Mouse (Mus musculus) thymus, adult 2 months (tissue): ENCODE data around the gene Pxylp1. TPM values are rescaled to one million over a fixed set of nuclear protein-coding genes. Genes with fewer than 3 reads are reported as not detected.

Experiments
- DNase-seq: peaks from one replicate; pipeline ENCODE4 v3.0.0; 2021
- H3K27ac ChIP-seq: fragments of 200-500 bp; 2 replicates; pipeline ENCODE4 v1.5.1; 2012; ENCODE audit warnings: low read length, control low read depth; ENCODE audit not compliant: control insufficient read depth, insufficient read depth
- H3K27me3 ChIP-seq: fragments of 200-500 bp; 2 replicates; pipeline ENCODE4 v1.6.1; 2012; ENCODE audit warnings: mild to moderate bottlenecking, low read length, moderate library complexity, mixed read lengths; ENCODE audit not compliant: control insufficient read depth, insufficient read depth
- H3K36me3 ChIP-seq: fragments of 200-500 bp; 2 replicates; pipeline ENCODE4 v1.6.1; 2012; ENCODE audit warnings: mild to moderate bottlenecking, low read length, moderate library complexity; ENCODE audit not compliant: control insufficient read depth, insufficient read depth
- H3K4me1 ChIP-seq: fragments of 200-500 bp; replicated peaks from 2 replicates; pipeline ENCODE4 v1.6.1; 2012; ENCODE audit warnings: low read length; ENCODE audit not compliant: control insufficient read depth, insufficient read depth
- H3K4me3 ChIP-seq: fragments of 200-500 bp; 2 replicates; pipeline ENCODE4 v1.5.1; 2012; ENCODE audit warnings: mild to moderate bottlenecking, low read length, control low read depth, moderate library complexity; ENCODE audit not compliant: control insufficient read depth, insufficient read depth
- CTCF ChIP-seq: fragments of 200-500 bp; IDR thresholded peaks from 2 replicates; pipeline ENCODE4 v1.5.1; 2012; ENCODE audit warnings: mild to moderate bottlenecking, control low read depth, low read length, moderate library complexity, borderline replicate concordance; ENCODE audit not compliant: control insufficient read depth, poor library complexity, insufficient read depth; ENCODE audit errors: extremely low read depth
- POLR2A ChIP-seq: fragments of 200-500 bp; IDR thresholded peaks from 2 replicates; pipeline ENCODE4 v1.6.1; 2012; ENCODE audit warnings: mild to moderate bottlenecking, low read length, control low read depth, moderate library complexity; ENCODE audit not compliant: control insufficient read depth, poor library complexity, insufficient read depth; ENCODE audit errors: extremely low read depth
- WGBS: fragments of 180-500 bp; shearing (Covaris S2); methylation state at CpG from one replicate; pipeline ENCODE4 v1.1.7; 2018; 5-methylcytosine and 5-hydroxymethylcytosine counted together
- polyA plus RNA-seq: library from polyadenylated mRNA; depleted of rRNA; stranded (reverse); fragments of >200 nt; gene quantifications from 2 replicates; pipeline ENCODE4 v1.2.3, GENCODE M21; 2012

Pxylp1 gene
- polyA plus RNA-seq, 1 experiment: 4.4 TPM

GRCm38 (mm10) chr9:96909503-96909902 lies 17.0 kb upstream of the Pxylp1 start:
- WGBS: 93% methylated on average over 1 of the region's 1 CpGs

GRCm38 (mm10) chr9:96908737-96909136 lies 16.3 kb upstream of the Pxylp1 start:
- no peak for DNase-seq
- no peaks in the 10 kb centered on the region for H3K36me3 ChIP-seq
- no peak overlapping the region for H3K4me3 ChIP-seq
- H3K27ac ChIP-seq: no peak overlapping the region
- no peak for TF ChIP-seq POLR2A
- no peak for TF ChIP-seq CTCF
- WGBS: 81% methylated on average over 2 of the region's 2 CpGs
- no peaks in the 10 kb centered on the region for H3K4me1 ChIP-seq
- no peaks in the 10 kb centered on the region for H3K27me3 ChIP-seq

More at GRCm38 (mm10) chr9:96909503-96909902, 17.0 kb upstream of the Pxylp1 start:
- Histone ChIP-seq H3K27ac (no peak overlapping the region), H3K4me3 (no peak overlapping the region), H3K36me3 (no peaks in the 10 kb centered on the region), H3K27me3 (no peaks in the 10 kb centered on the region), H3K4me1 (no peaks in the 10 kb centered on the region)
- TF ChIP-seq CTCF (no peak), POLR2A (no peak)
- no peak for DNase-seq

- Histone ChIP-seq H3K4me3 (no peak overlapping the region), H3K27me3 (no peaks in the 10 kb centered on the region), H3K4me1 (no peaks in the 10 kb centered on the region), H3K36me3 (no peaks in the 10 kb centered on the region), H3K27ac (no peak overlapping the region)
- TF ChIP-seq POLR2A (no peak), CTCF (no peak)
- 87% methylated on average over 7 of the region's 7 CpGs for WGBS
- no peak for DNase-seq
These were observed 12.2 kb upstream of the Pxylp1 start for GRCm38 (mm10) chr9:96904360-96905355.

GRCm38 (mm10) chr9:96899717-96900116 lies 7.2 kb upstream of the Pxylp1 start:
- no peaks in the 10 kb centered on the region for H3K4me1 ChIP-seq
- TF ChIP-seq POLR2A (no peak), CTCF (no peak)
- no peak overlapping the region for H3K27ac ChIP-seq
- 30% methylated on average over 5 of the region's 5 CpGs for WGBS
- no peak for DNase-seq
- H3K36me3 ChIP-seq: no peaks in the 10 kb centered on the region
- H3K4me3 ChIP-seq: no peak overlapping the region
- no peaks in the 10 kb centered on the region for H3K27me3 ChIP-seq

GRCm38 (mm10) chr9:96899004-96899403 lies 6.5 kb upstream of the Pxylp1 start:
- no peak for TF ChIP-seq CTCF
- TF ChIP-seq POLR2A: no peak

GRCm38 (mm10) chr9:96896690-96897089 lies 4.2 kb upstream of the Pxylp1 start:
- WGBS: 9% methylated on average over 1 of the region's 1 CpGs
- Histone ChIP-seq H3K36me3 (no peaks in the 10 kb centered on the region), H3K4me1 (no peaks in the 10 kb centered on the region), H3K27ac (no peak overlapping the region), H3K4me3 (no peak overlapping the region), H3K27me3 (no peaks in the 10 kb centered on the region)
- no peak for TF ChIP-seq POLR2A
- TF ChIP-seq CTCF: no peak
- DNase-seq: no peak

More at GRCm38 (mm10) chr9:96899004-96899403, 6.5 kb upstream of the Pxylp1 start:
- Histone ChIP-seq H3K4me1 (no peaks in the 10 kb centered on the region), H3K36me3 (no peaks in the 10 kb centered on the region), H3K4me3 (no peak overlapping the region), H3K27ac (no peak overlapping the region), H3K27me3 (no peaks in the 10 kb centered on the region)
- DNase-seq: no peak

- 93% methylated on average over 5 of the region's 5 CpGs for WGBS
- Histone ChIP-seq H3K4me3 (no peak overlapping the region), H3K27ac (no peak overlapping the region), H3K27me3 (no peaks in the 10 kb centered on the region), H3K4me1 (peaks cover 12% of the 10 kb centered on the region), H3K36me3 (no peaks in the 10 kb centered on the region)
- DNase-seq: no peak
- TF ChIP-seq POLR2A (no peak), CTCF (no peak)
These were observed 1.1 kb upstream of the Pxylp1 start for GRCm38 (mm10) chr9:96893582-96893981.
